Mouse (Mus musculus): ENCODE measurements around the gene Ccnyl1.

The Ccnyl1 gene

DNA sequence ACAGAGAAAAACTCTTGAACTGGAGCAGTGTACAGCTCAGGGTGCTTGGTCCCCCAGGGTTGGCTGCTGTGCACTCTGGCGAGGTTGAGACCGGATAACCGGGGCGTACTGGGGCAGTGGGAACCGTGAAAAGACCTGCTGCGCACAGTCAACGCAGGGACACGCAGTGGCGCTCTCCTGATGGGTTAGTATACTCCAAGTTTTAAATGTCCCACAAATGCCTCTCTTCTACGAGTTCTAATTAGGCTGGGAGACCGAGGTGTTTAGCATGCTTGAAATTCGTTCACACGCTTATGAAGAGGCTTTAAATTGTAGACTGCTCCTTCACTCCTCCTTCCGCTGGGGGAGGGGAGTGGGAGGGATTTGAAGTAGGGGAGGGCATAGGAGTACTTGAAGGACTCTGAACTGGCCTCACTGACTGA, 48.4 kb downstream of the Ccnyl1 start:
- DNase-seq: peak; percentile 72

DNA sequence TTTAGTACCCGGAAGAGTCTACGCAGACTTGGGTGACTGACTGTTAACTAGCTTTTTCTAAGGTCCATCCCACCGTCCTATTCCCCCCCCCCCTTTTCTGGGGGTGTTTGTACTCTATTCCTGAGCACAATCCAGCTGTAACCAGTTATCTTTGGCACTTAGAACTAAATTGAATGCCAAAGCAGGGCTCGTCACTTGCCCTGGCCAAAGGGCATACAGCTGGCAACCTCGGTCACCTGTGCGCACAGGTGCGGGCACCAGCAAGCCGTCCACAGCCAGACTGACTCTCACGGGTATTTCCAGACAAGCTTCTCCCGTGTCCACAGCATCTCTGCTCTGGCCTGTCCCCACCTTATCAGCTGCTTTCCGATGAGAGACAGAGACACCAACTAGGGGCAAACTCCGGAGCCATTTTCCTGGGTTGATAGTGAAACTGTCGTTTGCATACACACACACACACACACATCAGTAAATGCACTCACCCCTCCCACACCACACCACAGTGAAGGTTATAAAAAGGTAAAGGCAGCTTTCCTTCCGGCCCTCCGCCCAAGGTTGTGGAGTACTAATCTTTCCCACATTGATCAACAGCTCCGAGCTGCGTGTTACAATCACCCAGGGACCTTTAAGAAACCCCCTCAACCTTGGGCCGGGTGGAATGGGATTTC, 52.6 kb downstream of the Ccnyl1 start:
- no peak for DNase-seq

DNA sequence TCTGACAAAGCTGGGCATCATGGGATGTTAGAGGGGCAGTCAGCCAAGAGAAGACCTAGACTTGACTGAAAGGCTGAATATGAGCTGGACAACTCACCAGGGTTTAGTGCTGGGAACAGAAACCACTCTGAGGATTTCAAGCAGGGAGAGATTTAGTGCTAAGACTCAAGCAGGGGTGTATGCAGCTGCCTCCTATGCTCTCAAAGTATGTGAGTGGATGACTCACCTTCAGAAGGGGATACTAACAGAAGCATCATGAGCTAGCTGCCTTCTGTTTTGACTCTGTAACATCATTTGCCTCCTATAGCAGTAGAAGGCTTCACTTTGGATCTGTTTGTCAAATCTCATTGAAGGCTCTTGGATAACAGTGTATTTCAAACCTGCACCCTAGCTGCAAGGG, 54.4 kb downstream of the Ccnyl1 start:
- DNase-seq: no peak

DNA sequence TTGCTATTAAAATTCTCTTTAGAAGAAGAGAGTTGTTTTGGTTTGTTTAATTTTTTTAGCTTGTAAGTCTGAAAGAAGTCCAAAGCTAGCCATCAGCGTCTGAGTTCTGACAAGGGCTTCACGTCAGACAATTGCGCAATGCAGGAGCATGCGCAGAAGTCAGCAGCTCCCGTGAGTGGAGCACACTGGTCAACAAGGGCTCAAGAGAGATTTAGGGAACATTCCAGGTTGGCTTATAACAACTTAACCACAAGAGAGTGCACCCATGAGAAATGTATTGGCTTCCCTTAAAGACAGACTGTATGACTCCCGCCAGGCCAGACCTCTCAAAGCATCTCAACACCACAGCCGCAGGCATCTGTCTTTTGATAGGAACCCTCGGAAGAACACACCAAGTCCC, 62.9 kb downstream of the Ccnyl1 start:
- peak; percentile 89 for DNase-seq

DNA sequence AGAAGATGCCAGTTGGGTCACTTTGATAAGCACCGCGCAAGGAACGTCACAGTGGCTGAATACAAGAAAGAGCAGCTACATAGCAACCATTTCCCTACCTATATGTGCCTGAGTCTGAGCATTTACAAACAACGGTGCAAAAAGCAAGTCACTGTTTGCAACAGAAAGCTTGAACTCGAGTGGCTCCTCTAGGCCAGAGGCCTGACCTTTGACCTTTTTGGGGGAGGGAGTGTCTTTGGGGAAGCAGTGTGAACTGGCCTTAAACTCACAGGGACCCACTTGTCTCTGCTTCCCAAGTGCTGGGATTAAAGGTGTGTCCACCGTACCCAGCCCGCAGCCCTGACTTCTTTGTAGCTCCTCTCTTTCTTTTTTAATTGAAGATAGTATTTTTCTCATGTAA, 63.4 kb downstream of the Ccnyl1 start:
- peak; percentile 58 for DNase-seq

DNA sequence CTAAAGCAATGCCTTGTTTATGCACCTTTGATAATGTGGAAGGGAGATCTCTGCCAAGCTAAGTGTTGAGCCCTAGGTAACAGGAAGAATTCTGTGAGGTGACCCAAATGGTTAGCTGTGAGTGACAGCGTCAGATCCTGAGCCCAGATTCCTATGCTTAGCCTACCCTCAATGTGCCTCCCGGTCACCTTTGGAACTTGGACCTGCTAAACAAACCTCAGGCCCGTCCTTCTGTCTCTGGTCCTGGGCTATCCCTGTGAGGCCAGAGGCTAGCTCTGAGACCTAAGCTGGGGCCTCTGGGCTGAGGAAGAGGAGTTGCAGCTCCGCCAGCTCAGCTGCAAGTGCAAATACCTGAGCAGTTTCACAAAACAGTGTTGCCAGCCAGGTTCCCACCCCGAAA, 64.4 kb downstream of the Ccnyl1 start:
- DNase-seq: no peak

DNA sequence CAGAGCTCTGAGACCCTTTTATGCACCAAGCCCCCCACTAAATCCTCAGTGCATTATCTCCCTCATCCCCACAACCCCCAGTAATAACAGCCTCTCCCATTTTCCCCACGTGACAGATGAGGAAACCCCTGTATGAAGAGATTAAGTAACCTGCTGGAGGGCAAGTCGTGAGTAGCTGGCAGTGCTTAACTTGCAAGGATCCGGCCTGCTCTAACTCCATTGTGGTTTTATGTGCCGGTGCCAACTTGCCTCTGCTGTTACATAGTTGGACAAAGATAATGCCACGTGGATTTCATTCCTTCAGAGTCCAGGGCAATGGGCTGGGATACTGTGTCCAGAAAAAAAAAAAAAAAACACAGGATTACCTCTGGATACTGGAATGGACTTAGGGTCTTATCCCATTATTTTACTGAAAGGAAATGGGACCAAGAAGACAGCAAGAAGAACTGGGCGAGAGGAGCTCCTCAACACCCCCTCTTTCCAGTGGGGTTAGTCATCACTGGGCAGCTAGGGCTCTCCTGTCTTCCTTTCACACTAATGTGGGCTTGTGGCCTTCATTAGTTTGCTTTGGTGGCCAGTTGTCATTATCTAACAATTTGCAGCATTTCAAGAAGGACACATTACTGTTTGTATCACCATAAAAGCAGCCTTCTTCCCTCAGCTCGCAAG, 65.8 kb downstream of the Ccnyl1 start:
- peak; percentile 57 for DNase-seq

DNA sequence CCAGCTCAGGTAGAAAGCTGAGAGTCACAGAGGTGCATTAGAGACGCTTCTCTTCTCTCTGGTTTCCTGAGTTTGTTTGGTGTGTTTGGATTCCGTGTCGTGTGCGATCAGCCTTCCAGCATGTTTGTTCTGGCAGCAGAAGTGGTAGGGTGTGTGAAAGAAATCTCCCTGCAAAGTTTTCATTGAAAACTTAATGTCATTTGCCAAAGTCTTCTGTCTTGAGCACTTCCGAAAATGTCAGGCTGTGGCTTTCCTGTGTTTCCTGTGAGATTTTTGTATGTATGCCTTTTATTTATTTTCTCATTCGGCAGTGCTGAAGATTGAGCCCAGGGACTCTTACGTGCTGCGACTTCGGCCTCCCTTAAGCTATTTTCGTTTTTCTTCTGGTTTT, 66.4 kb downstream of the Ccnyl1 start:
- DNase-seq: peak; percentile 19

DNA sequence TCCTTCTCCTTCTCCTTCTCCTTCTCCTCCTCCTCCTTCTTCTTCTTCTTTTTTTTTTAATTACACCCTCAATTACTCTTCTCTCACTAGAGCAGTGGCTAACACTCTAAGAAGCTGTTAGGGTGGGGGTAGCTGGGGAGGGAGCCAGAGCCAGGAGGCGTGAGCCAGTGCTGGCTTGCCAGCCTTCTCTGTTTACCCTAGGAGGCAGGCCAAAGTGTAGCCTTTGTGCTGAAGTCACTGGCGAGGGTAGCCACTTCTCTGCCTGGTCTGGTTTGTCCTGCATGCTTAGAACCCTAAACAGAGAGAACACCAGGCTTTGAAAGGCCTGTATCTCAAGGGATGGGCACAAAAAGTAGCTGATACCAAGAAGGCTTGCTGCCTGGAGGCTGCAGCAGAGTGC, 67.0 kb downstream of the Ccnyl1 start:
- peak; percentile 75 for DNase-seq

DNA sequence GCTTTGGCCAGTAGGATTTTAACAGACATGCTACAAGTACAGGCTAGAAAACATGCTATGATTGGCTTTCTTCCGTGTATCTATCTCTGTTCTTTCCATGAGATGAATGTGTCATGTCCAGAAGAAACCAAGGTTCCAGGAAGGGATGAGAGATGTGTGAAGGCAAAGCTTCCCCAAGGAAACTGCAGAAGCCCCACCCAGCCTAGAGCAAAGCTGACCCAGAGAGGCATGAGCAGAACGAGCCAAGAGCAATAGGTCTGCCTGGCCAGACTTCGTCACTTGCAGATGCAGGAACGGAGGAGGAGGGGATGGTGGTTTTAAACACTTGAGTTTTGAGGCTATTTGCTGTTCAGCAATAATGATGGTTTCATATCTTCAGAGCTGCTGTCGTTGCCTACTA, 67.5 kb downstream of the Ccnyl1 start:
- peak; percentile 6 for DNase-seq

DNA sequence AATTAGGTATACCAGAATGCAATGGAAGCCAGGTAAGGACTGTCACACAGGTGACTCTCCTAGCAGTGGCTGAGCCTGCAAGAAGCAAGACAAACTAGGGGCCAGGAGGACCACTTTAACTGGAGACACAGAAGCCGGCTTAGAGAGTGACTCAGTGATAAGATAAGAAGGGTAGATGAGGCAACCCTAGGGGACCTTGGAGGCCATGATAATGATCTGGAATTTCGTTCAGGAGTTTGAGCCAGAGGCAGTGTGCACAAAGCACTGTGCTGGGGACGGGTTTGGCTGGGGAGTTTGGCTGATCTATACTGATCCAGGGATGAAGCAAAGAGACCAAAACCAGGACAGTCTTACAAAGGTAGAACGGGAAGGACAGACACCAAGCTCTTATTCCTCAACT, 71.4 kb downstream of the Ccnyl1 start:
- no peak for DNase-seq

DNA sequence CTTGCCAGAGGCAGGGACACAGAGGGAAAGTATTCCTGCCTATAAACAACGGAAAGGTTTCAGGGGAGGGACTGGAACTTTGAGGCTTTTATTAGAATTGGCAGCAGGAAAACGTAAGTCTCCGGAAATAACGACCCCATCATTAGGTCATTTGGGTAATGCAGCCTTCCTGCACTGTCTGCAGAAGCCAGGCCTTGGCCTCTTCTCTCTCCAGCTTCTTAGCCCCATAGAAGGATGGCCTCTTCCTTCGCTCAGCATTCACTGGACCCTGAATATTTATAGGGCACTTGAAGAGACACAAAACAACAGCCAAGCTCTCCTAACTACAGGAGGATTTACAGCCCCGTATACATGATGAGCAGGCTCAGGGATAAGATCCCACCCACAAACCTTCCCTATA, 79.9 kb downstream of the Ccnyl1 start:
- no peak for DNase-seq

DNA sequence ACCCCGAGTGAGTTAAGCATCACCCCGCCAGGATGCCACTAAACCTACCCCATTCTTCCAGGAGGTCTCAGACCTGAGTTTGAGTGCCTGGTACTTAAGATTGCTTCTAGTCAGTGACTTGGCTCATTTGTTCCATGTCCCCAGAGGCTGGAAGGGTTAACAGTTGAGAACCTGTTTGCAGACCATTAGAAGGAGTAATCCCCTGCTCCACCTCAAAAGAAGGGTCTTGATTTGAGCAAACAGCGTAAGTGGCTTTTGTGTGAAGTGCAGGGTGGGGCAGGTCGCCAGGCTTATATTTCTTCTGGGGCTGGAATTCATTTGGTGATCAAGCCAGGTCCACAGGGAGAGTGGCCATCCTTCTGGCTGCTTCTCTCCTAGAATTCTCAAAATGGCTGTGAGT, 83.0 kb downstream of the Ccnyl1 start:
- no peak for DNase-seq
